Mouse (Mus musculus) testis, adult 2 months (tissue): ENCODE measurements around the gene Heatr5a.

ENCODE experiments used
- CTCF ChIP-seq: fragments of 200-500 bp; IDR thresholded peaks from 2 replicates; pipeline ENCODE4 v1.5.1; 2012; ENCODE audit warnings: low read depth, mild to moderate bottlenecking, inconsistent platforms, low read length, moderate library complexity; ENCODE audit not compliant: control insufficient read depth, insufficient read depth, insufficient replicate concordance
- POLR2A ChIP-seq: fragments of 200-500 bp; IDR thresholded peaks from 2 replicates; pipeline ENCODE4 v1.6.1; 2012; ENCODE audit warnings: low read depth, mild to moderate bottlenecking, inconsistent platforms, low read length, moderate library complexity; ENCODE audit not compliant: control insufficient read depth

- no peak for TF ChIP-seq POLR2A
- TF ChIP-seq CTCF, result no peak
Measured at GRCm38 (mm10) chr12:51917191-51917590, 53.9 kb downstream of the Heatr5a start.
